Mouse (Mus musculus): ENCODE data around the gene Fhl2.
A peak's percentile ranks its signal among the peaks of the same experiment; 100 is the strongest.
"Not testable (repeated sequence)": the region's sequence is repeated elsewhere in the genome, so short reads cannot be mapped to it uniquely, and the experiment has no call there.

Fhl2 gene

DNA sequence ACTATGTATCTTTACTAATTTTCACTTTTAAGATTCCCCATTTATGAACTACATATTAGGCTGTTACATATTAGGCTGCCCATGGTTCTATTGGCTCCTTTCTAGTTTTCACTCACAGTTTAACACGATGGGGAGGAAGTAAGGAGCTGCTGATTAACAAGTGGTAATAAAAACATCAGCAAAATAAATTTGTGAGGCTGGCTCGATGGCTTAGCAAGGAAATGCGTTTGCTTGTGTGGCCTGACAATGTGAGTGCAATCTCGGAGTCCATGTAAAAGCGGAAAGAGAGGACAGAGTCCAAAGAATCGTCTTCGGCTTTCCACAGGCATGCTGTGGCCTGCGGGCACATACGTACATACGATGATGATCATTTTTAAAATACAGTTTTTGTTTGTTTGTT, 4.3 kb downstream of the Fhl2 start:
- no peak for DNase-seq (ENCODE audit: low read depth)

DNA sequence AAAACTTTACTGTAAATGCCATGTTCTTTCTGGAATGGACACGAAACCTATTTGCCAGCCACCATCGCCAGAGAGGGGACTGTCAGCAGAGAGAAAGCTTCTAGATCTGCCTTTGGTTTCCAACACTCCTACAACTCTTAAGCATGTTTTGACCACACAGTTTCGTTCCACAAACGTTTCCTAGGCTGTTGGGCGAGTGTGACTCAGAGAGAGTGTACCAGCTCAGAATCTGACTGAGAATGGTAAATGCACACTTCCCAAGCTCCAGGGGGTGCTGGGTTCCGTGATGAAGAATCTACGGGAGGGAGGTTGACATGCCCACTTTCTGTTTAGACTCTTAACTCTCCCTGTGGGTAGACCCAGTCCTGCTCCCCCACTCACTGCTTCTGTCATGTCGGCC, 5.7 kb downstream of the Fhl2 start:
- no peak for DNase-seq (ENCODE audit: low read depth)

DNA sequence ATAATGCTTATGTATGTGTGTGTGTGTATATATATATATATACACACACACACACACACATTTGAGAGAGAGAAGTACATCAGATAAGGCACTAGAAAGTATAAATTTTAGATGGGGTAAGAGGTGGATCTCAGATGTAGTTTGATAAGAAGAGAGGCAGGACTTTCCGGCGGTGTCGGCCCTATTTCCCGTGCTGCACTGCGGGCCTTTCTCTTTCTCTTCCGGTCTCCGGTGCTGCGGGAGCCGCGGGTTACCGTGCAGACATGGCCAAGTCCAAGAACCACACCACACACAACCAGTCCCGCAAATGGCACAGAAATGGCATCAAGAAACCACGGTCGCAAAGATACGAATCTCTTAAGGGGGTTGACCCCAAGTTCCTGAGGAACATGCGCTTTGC, 7.9 kb downstream of the Fhl2 start:
- not testable (repeated sequence) for DNase-seq (ENCODE audit: low read depth)

DNA sequence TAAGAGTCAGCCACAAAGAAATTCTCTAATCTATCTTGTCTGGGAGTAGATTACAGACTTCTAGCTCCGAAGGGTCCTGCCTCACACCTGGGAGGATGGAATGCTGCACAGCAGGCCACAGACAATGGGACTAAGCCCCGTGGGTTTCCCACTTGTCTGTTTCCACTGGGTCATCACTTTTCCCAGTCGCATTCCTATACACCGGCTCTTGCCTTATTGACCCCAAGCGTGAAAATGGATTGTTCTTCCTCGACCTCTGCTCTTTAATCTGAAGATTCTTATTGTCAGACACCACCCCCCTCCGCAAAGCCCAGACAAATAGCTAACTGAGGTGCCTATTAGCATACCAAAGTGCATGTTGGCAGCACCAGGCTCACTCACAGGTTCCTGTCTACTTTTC, 10.4 kb downstream of the Fhl2 start:
- no peak for DNase-seq (ENCODE audit: low read depth)

DNA sequence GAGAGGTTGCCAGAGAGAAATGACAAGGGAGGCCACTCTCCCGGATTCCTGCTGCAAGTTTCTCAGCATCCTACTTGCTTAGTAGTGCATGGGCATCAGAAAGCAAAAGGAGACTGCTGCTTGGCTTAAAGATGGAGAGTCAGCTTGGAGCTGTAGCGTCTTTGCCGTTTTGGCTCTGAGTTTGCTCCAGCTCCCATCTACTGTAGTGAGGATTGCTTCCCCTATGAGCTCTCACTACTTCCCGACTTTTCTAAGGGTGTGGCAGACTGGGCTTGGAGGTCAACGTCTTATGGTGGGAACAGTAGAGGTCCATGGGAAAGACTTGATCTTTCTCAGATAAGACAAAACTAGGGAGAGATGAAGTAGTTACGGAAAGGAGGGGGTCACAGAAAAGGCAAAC, 15.9 kb downstream of the Fhl2 start:
- no peak for DNase-seq (ENCODE audit: low read depth)

DNA sequence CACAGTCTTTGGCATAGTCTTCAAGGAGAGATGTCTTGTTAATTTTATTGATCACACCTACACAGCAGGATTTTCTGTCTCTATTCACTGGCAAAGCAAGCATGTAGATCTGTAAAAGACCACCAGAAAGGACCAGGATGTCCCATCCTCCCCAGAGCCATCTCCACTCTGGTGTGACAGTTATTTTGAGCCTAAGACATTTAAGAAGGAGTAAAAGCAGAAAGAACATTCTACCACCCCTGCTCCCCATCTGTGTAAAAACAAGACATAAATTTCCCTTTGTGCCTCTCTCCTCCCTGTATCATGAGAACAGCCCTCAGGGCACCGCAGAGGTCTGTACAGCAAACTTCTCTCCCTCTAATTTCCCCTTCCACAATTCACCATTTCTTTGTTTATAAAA, 18.0 kb downstream of the Fhl2 start:
- DNase-seq (ENCODE audit: low read depth): no peak

DNA sequence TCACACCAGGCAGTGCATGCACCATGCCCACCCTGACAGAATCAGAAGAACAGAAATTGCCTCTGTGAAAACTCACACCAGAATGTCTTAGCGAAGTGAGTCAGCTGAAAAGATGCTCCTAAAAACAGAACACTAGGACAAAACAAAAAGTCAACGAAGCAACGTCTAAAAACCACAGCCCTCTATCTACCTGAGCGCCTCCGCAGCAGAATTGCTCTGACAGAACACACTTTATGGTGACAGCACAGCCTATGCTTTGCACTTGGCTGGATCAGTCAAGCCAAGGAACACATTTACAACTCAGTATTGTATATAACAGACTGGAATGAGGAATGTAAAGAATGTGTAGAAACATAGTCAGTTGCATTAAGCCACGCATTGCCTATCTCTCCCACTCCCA, 18.4 kb downstream of the Fhl2 start:
- DNase-seq (ENCODE audit: low read depth): no peak

DNA sequence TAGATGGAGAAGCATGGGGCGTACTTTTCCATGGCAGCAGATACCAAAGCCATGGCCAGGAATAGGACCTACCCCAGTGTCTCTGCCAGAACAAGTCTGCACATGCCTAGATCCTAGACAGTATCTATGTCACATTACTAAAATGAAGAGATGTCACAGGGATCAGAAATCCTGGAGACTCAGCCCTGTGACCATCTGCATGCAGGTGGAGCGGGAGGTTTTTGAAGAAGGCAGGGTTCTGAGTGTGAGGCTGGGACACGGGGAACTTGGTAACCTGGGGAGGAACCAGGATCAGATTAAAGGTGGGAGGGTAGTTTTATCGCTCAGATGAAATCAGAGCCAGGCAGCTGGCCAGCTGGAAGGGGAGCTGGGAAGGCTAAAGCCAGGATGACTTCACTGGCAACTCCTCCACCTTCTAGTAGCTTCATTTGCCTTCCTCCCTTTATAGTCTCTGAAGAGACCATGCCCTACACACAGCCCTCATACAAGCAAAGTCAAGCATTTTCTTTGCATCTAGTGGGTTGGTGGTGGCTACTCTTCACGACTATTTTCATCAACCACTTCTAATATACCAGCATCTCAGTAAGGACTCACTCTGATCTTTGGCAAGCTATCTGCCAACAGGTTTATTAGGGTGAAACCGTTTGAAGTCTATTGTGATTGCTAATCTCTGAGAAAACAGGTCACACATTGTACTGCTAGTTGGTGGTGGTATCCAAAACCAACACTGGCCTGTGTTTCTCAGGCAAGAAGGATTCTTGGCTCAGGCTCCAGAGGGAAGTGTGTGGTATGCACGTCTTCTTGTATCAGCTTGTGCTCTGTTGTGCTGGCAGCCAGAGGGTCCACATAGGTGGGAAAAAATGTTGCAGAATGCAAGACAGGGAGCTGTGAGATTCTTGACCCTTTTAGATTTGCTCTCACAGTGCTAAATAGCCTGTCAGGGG, 23.2 kb downstream of the Fhl2 start:
- no peak for DNase-seq (ENCODE audit: low read depth)

DNA sequence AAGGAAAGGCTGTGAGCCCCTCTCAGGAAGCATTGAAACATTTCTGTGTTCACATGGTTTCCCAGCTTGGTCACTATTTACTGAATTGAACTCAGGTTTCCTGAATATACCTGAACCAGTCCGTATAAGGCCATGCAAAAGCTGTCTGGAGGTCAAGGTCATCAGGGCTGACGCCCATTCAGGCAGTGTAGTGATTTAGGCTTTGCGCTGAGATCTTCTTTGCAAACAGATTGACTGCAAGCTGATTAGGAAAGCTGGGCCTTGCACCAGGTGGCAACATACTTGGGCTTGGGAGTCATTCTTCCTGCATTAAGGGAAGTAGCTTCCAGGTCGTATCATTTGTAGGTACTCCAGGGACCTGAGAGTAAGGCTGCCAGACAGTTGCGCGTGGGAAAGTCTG, 25.0 kb downstream of the Fhl2 start:
- DNase-seq (ENCODE audit: low read depth): no peak

DNA sequence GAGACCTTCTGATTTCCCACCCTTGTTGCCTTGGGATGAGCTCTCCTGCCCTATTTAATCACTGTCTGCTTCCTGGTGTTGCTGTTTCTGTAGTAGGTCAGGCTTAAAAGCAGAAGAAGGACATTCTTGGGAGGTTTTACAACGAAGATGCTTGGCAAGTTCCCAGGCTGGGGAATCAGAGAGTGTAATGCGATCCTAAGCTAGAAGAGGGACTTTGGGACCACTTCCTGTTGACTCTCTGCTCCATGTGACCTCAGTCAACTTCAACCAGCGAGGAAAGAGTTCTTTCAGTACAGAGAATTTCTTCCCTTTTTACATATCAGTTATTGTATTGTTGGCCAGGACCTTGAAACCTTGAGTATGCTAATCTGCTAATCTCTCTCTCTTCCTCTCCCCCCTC, 25.7 kb downstream of the Fhl2 start:
- no peak for DNase-seq (ENCODE audit: low read depth)

DNA sequence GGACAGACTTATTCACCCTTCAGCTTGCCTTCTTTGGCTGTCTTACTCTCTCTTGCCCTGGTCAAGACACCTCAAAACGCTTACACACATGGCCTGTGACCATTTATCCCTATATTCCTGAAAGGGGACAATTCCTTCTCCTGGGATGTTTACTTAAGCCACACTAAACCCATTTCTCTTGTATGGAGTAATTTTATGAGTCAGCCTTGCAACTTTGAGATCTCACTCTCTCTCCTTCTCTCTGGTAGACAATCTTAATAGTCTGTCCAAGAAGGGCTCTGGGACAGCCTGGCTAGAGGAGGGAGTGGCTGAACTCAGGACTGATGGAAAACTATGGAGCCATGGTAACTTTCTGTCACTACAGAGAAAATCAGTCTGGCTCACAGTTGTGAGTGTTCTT, 27.1 kb downstream of the Fhl2 start:
- DNase-seq (ENCODE audit: low read depth): no peak

DNA sequence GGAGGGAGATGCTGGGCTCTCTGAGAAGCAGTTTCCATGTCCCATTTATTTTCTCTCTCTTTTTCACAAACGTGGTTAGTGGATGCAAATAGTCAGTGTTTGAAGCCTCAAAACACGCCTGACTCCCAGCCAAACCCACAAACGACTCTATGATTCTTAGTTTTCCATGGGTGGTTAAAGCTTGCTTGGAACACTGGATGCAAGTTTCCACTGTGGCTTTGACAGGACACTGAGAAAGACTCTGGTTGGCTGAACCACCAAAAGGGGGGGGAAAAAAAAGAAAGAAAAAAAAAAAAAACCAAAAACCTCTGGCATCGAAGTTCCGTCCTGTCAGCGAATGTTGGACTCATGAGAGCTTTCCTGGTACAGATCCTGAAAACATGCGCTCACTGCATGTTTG, 27.6 kb downstream of the Fhl2 start:
- DNase-seq (ENCODE audit: low read depth): no peak

DNA sequence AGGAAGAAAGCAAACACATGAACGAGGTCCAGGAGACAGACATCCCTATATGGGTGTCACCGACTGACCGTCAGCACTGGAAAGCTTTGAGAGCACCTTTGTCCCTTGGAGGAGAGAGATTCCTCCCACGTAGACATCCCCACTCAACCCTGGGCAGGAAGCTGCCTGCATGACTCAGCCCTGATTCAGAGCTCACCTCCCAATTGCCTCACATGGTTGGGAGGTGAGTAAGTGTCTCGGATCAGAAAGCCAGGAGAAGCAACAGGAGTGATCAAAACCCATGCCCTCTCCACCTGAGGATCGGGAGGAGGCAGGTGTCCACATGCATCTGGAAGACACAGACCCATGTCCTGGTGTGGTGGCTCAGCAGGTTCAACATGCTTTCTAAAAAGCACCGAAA, 28.2 kb downstream of the Fhl2 start:
- no peak for DNase-seq (ENCODE audit: low read depth)

DNA sequence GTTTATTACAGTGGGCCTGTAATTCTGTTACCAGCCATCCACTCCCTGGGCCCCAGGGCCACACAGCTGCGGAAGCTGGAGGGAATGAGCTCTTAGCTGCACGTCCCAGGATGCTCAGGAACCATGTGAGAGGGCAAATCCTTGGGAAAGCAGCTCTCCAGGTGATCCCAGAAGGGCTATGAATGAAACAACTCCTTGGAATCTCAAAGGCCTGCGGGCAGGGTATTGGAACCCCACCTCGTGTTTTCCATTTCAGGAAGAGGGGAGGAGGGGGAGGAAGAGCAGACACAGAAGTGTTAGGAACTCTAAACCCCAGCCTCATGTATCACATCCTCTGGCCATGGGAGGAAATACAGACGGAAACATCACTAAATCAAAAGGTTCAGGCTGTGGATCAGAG, 28.8 kb downstream of the Fhl2 start:
- DNase-seq (ENCODE audit: low read depth): no peak

DNA sequence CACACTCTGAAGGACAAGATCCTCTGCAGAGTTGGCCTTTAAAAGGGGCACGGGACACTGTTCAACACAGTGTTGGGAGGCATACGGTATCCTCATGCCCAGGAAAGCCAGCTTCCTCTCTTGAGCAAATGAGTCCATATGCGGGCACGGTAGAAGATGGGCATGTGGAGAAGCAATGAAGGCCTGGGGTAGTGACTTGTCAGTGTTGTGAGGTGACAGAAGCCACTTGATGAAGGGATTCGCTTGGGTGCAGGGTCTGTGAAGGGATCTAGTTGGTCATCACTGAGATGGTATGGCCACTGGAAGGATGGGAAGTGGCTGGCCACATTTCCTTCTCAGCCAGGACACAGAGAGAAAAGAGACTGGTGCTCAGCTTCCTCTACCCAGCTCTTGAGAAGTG, 32.2 kb downstream of the Fhl2 start:
- no peak for DNase-seq (ENCODE audit: low read depth)

DNA sequence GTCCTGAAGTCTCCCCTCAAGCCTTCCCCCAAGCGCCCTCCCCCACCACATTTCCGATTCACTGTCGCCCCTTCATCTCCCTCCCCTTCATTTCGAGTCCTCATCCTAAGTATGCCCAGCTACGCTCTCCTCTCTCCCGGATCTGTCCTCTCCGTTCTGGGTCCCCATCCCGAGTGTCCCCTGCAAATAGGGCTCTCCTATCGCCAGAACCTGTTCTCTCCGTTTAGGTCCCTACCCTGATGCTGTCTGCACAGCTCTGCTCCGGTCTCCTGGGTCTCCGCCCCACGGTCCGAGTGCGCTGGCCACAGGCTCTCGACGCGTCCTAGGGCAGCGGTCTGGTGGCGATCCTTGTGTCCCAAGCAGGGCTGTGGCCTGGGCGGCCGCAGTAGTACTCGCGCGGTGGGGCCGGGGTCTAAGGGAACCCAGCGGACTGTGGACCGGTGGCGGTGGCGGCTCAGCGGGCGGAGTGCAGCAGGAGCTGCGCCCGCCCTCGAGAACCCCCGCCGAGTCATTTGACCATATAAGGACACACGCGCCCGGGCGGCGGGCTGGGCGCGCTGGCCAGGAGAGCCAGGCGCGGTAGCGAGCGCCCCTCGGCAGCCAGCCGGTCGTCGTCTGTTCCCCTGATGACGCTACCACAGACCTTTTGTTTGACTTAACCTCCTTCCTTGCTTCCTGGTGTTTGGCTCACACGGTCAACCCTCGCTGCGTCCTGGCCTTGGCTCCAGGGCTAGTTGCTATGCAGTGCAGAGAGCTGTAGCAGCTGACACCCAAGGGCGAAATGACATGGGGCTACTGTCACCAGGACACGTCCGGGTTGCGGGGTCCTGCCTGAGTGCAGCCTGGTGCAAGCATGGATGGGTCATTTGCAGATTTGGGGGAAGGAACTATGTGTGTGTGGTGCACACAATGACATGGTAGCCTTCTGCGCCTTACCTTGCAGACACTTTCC, 33.0 kb downstream of the Fhl2 start:
- DNase-seq (ENCODE audit: low read depth): peak; percentile 50

DNA sequence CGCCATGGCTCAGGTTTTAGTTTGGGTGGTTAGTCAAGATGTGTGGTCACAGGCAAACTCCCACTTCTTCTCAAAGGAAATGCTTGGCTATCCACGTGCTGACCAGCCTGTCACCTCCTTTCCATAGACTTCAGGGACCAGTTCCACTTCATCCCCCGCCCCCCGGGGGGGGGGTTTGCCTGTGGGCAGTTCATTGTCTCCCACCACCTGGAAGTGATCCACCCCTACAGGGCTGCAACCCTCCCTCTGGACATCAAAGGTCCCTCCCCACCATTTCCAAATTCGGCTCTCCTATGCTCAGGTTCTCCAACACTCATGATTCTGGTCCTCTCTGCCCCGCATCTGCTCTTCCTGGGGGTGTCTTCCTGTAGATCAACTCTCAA, 33.7 kb downstream of the Fhl2 start:
- DNase-seq (ENCODE audit: low read depth): peak; percentile 41

DNA sequence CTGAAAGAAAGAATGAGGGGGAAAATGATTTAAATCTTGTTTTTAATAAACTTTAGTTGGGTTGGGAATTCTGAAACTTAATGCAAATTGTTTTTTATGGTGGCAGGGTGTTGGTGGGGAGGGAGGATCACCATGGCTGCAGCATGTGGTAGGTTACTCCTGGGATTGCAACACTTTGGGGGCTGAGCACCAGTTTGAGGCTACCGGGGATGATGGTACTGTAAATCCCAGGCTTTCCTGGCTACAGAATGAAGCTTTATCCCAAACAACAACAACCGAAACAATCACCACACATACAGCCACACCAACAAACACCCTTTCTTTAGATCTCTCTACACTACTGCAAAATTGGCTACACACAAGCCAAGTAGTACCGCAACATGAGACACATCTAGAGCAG, 34.4 kb downstream of the Fhl2 start:
- DNase-seq (ENCODE audit: low read depth): no peak

DNA sequence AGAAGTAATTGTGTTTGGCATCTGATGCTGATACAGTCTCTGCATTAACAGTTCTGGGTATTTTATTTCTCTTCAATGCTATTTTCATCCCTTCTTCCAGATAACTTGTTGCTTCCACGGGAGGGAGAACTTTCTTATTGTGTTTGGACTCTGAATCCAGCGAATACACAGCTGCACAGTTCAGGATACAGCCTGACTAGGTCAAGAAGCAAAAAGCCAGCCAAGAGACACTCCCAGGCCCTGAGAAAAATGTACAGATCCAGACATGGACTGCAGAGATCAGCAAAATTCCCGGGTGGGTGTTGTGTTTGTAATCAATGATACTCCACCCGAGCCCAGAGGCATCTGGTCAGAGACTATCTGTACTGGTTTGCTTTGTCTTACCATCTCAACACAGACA, 37.4 kb downstream of the Fhl2 start:
- no peak for DNase-seq (ENCODE audit: low read depth)

DNA sequence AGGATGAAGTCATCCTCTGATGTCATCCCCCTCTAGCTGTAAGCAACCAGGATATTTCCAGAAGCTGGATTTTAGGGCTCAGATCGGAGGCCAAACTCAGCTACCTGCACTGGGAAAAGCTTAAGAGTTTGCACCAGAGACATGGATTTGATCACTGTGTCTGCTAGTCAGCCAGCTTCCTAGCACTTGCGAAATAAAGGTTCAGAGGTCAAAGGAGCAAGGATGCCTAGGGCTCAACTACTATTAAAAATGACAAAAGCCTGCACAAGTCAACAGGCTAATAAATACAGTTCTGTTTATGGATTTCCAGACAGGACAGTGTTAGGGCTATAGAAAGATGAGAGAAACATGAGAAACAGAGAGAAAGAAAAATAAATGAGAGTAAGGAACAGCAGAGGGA, 38.9 kb downstream of the Fhl2 start:
- no peak for DNase-seq (ENCODE audit: low read depth)

DNA sequence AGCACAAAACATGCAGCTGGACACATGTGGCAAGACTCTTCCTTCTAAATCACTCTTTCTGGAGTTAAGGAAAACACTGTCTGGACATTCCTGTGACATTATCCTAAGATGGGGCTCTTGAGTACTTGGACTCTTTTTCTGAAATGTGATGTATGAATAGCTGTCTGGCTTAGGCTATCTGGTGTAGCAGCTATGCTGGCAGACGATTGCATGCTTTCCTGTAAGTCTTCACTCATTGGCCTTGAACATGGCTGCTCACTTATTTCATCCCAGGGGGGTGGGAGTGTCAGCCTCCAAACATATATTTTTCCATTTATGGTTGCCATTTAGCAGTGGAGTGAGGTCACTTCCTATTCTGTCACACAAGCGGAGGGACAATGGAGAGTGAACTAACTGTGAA, 42.3 kb downstream of the Fhl2 start:
- DNase-seq (ENCODE audit: low read depth): no peak

DNA sequence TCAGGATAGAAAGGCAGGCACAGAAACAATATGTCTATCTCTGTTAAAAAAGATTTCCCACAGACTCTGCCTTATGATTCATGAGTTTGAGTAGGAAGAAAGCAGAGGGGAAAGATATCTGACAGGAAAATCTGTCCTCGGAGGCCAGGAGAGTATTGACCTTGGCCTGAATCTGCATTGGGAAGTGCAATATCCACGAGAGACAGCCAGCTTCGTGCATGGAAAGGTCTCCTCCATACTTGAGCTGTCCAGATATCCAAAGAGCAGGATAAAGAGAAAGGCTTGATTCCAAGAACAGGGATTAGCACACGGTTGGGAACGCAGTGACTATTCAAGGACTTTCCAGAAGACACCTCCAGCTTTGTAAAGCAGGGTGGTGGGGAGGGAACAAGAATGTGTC, 43.2 kb downstream of the Fhl2 start:
- DNase-seq (ENCODE audit: low read depth): no peak

DNA sequence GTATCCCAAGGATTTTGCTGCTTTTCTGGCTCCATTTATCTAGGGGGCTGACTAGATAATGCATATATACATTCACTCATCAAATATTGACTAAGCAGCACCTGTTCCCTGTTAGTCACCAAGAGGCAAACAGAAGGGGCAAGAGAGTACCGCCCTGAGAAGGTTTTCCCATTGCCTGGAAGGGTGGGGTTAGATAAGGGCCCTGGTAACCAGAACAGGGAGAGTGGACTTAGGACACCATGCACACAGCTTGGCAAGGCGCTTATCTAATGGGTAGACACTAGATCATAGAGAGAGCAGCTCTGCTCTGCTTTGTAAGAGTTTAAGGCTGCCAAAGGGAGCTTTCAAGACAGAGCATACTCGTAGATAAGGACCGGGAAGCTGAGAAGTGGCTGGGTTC, 44.2 kb downstream of the Fhl2 start:
- no peak for DNase-seq (ENCODE audit: low read depth)
